Mouse (Mus musculus): Measurements from ENCODE around the gene Slco1c1. TPM values are rescaled to one million over a fixed set of nuclear protein-coding genes. Genes with fewer than 3 reads are reported as not detected.
A peak's percentile ranks its signal among the peaks of the same experiment; 100 is the strongest.

Gene Slco1c1
- polyA plus RNA-seq, 1 experiment from 2014 or later: 0.15 TPM

DNA sequence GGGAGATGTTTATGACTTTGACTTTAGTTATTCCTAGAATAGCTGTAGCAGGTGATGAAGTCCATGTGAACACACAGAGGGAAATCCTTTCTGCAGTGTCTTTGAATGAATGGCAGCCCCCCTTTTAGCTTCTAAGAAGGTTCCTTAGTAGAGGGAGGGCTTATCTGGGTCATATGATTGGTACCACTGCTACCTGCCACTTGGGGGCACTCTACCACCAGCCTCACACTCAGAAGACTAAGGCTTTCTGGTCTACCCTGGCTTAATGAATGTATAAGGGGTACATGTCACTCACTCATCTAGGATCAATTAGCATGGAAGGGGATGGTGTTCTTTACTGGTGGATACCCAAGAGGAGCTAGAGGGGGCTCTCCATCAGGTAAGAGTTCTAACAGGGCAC is 24.7 kb upstream of the Slco1c1 start:
- no peaks in the 10 kb centered on the region for H3K27me3 ChIP-seq (ENCODE audit: control insufficient read depth, insufficient read depth, low read length)
- H3K4me3 ChIP-seq (ENCODE audit: low read depth, low read length): no peak overlapping the region
- H3K4me1 ChIP-seq (ENCODE audit: control insufficient read depth, insufficient read depth, low read length): no peaks in the 10 kb centered on the region
- DNase-seq (ENCODE audit: low spot score) (no peak), ATAC-seq (replicated peaks; ENCODE audit: insufficient number of reproducible peaks, low FRiP score, low TSS enrichment, low read depth) (no peak)
- no peak overlapping the region for H3K4me2 ChIP-seq (ENCODE audit: low read depth, low read length)
- no peak overlapping the region for H3K27ac ChIP-seq (replicated peaks; ENCODE audit: low read depth, low read length)
- H3K9ac ChIP-seq (replicated peaks; ENCODE audit: low read length): no peak overlapping the region
- no peaks in the 10 kb centered on the region for H3K9me3 ChIP-seq (replicated peaks; ENCODE audit: control insufficient read depth, low read length)
- H3K36me3 ChIP-seq (replicated peaks; ENCODE audit: control insufficient read depth, insufficient read depth, low read depth, low read length): no peaks in the 10 kb centered on the region

- no peaks in the 10 kb centered on the region for H3K36me3 ChIP-seq (replicated peaks; ENCODE audit: control insufficient read depth, insufficient read depth, low read depth, low read length)
- no peaks in the 10 kb centered on the region for H3K4me1 ChIP-seq (ENCODE audit: control insufficient read depth, insufficient read depth, low read length)
- H3K9ac ChIP-seq (replicated peaks; ENCODE audit: low read length): no peak overlapping the region
- WGBS: 79% methylated on average over 3 of the region's 3 CpGs
- H3K27ac ChIP-seq (replicated peaks; ENCODE audit: low read depth, low read length): no peak overlapping the region
- no peak overlapping the region for H3K4me3 ChIP-seq (ENCODE audit: low read depth, low read length)
- H3K9me3 ChIP-seq (replicated peaks; ENCODE audit: control insufficient read depth, low read length): no peaks in the 10 kb centered on the region
- ATAC-seq (replicated peaks; ENCODE audit: insufficient number of reproducible peaks, low FRiP score, low TSS enrichment, low read depth) (no peak), DNase-seq (ENCODE audit: low spot score) (no peak)
- no peaks in the 10 kb centered on the region for H3K27me3 ChIP-seq (ENCODE audit: control insufficient read depth, insufficient read depth, low read length)
- no peak overlapping the region for H3K4me2 ChIP-seq (ENCODE audit: low read depth, low read length)
Measured at GRCm38 (mm10) chr6:141501171-141501570, 23.0 kb upstream of the Slco1c1 start.

- no peaks in the 10 kb centered on the region for H3K9me3 ChIP-seq (replicated peaks; ENCODE audit: control insufficient read depth, low read length)
Measured at GRCm38 (mm10) chr6:141522541-141522940, 1.6 kb upstream of the Slco1c1 start.

DNA sequence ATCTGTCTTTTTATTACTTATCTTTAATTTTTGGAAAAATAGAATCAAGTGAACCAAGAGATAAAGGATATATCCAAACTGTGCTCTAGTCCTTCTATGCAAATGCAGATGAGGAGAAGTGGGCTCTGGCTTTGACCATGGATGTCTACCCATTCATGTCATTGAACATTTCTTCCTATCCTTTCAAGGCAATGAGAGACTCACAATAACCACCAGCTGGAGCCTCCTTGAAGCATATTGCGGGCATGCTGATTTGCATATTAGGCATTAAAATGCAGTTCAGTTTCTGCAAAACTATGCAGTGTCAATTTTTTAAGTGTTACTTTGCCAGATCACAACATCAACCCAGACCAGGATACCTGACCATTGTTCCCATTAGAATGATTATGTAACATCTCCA is 1.6 kb downstream of the Slco1c1 start:
- no peak overlapping the region for H3K4me3 ChIP-seq (ENCODE audit: low read depth, low read length)
- H3K27ac ChIP-seq (replicated peaks; ENCODE audit: low read depth, low read length): no peak overlapping the region
- 88% methylated on average over 1 of the region's 1 CpGs for WGBS
- DNase-seq (ENCODE audit: low spot score) (no peak), ATAC-seq (replicated peaks; ENCODE audit: insufficient number of reproducible peaks, low FRiP score, low TSS enrichment, low read depth) (no peak)
- H3K36me3 ChIP-seq (replicated peaks; ENCODE audit: control insufficient read depth, insufficient read depth, low read depth, low read length): no peaks in the 10 kb centered on the region
- no peaks in the 10 kb centered on the region for H3K9me3 ChIP-seq (replicated peaks; ENCODE audit: control insufficient read depth, low read length)
- no peak overlapping the region for H3K4me2 ChIP-seq (ENCODE audit: low read depth, low read length)
- no peaks in the 10 kb centered on the region for H3K27me3 ChIP-seq (ENCODE audit: control insufficient read depth, insufficient read depth, low read length)
- H3K4me1 ChIP-seq (ENCODE audit: control insufficient read depth, insufficient read depth, low read length): no peaks in the 10 kb centered on the region
- H3K9ac ChIP-seq (replicated peaks; ENCODE audit: low read length): no peak overlapping the region

More at GRCm38 (mm10) chr6:141522541-141522940, 1.6 kb upstream of the Slco1c1 start:
- no peak for DNase-seq (ENCODE audit: low spot score)
- no peak overlapping the region for H3K4me2 ChIP-seq (ENCODE audit: low read depth, low read length)
- WGBS: 87% methylated on average over 2 of the region's 2 CpGs
- no peaks in the 10 kb centered on the region for H3K36me3 ChIP-seq (replicated peaks; ENCODE audit: control insufficient read depth, insufficient read depth, low read depth, low read length)
- ATAC-seq (replicated peaks; ENCODE audit: insufficient number of reproducible peaks, low FRiP score, low TSS enrichment, low read depth): no peak
- no peak overlapping the region for H3K9ac ChIP-seq (replicated peaks; ENCODE audit: low read length)
- no peak overlapping the region for H3K4me3 ChIP-seq (ENCODE audit: low read depth, low read length)
- H3K27ac ChIP-seq (replicated peaks; ENCODE audit: low read depth, low read length): no peak overlapping the region
- H3K27me3 ChIP-seq (ENCODE audit: control insufficient read depth, insufficient read depth, low read length): no peaks in the 10 kb centered on the region
- H3K4me1 ChIP-seq (ENCODE audit: control insufficient read depth, insufficient read depth, low read length): no peaks in the 10 kb centered on the region

DNA sequence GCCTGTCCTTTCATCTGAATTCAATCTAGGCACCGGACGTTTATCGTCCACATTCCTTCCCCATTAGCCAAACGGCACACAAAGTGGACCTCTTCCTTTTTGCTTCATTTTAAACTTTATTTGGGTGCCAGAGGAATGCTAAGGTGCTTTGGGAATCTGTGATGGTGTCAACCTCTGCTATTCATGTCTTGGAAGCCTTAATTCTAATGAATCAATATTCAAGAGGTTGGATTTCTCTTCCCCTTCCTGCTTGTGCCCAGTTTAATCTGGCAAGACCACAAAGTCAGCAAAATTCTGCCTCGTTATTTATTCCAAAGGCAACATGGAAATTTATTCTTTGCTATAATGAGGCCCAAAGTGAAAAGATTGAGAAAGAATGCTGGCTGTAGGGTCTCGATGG is 6.7 kb downstream of the Slco1c1 start:
- no peak overlapping the region for H3K27ac ChIP-seq (replicated peaks; ENCODE audit: low read depth, low read length)
- DNase-seq (ENCODE audit: low spot score) (no peak), ATAC-seq (replicated peaks; ENCODE audit: insufficient number of reproducible peaks, low FRiP score, low TSS enrichment, low read depth) (no peak)
- H3K4me2 ChIP-seq (ENCODE audit: low read depth, low read length): no peak overlapping the region
- no peaks in the 10 kb centered on the region for H3K36me3 ChIP-seq (replicated peaks; ENCODE audit: control insufficient read depth, insufficient read depth, low read depth, low read length)
- no peak overlapping the region for H3K4me3 ChIP-seq (ENCODE audit: low read depth, low read length)
- WGBS: 64% methylated on average over 6 of the region's 6 CpGs
- no peak overlapping the region for H3K9ac ChIP-seq (replicated peaks; ENCODE audit: low read length)
- no peaks in the 10 kb centered on the region for H3K4me1 ChIP-seq (ENCODE audit: control insufficient read depth, insufficient read depth, low read length)
- H3K27me3 ChIP-seq (ENCODE audit: control insufficient read depth, insufficient read depth, low read length): no peaks in the 10 kb centered on the region
- H3K9me3 ChIP-seq (replicated peaks; ENCODE audit: control insufficient read depth, low read length): no peaks in the 10 kb centered on the region

DNA sequence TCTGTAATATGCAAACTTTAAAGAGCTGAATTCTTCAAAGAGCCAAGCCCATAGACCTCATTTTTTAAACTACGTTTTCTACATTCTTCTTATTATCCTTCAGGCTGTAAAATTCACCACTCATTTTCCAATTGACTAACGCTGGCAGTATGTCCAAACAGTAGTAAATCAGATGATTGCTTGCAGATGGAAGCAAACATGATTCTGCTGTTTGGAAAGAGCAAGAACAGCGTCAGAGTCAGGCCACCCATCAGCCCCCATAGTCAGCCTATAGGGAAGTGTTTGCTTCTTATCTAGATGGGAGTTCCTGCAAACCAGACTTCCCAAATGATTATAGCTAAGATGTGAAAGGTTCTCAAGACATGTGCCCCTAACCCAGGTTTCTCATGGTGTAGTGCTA is 13.1 kb downstream of the Slco1c1 start:
- H3K27me3 ChIP-seq (ENCODE audit: control insufficient read depth, insufficient read depth, low read length): no peaks in the 10 kb centered on the region
- 31% methylated on average over 3 of the region's 3 CpGs for WGBS
- DNase-seq (ENCODE audit: low spot score): peak; percentile 76
- no peak overlapping the region for H3K4me2 ChIP-seq (ENCODE audit: low read depth, low read length)
- ATAC-seq (replicated peaks; ENCODE audit: insufficient number of reproducible peaks, low FRiP score, low TSS enrichment, low read depth): peak; percentile 73; the same call in 1 of the 2 replicates
- no peaks in the 10 kb centered on the region for H3K9me3 ChIP-seq (replicated peaks; ENCODE audit: control insufficient read depth, low read length)
- H3K27ac ChIP-seq (replicated peaks; ENCODE audit: low read depth, low read length): no peak overlapping the region
- no peaks in the 10 kb centered on the region for H3K4me1 ChIP-seq (ENCODE audit: control insufficient read depth, insufficient read depth, low read length)
- no peaks in the 10 kb centered on the region for H3K36me3 ChIP-seq (replicated peaks; ENCODE audit: control insufficient read depth, insufficient read depth, low read depth, low read length)
- H3K9ac ChIP-seq (replicated peaks; ENCODE audit: low read length): no peak overlapping the region
- H3K4me3 ChIP-seq (ENCODE audit: low read depth, low read length): no peak overlapping the region

- Histone ChIP-seq H3K4me2 (ENCODE audit: low read depth, low read length) (no peak overlapping the region), H3K9me3 (replicated peaks; ENCODE audit: control insufficient read depth, low read length) (no peaks in the 10 kb centered on the region), H3K27me3 (ENCODE audit: control insufficient read depth, insufficient read depth, low read length) (no peaks in the 10 kb centered on the region), H3K9ac (replicated peaks; ENCODE audit: low read length) (no peak overlapping the region), H3K4me3 (ENCODE audit: low read depth, low read length) (no peak overlapping the region), H3K27ac (replicated peaks; ENCODE audit: low read depth, low read length) (no peak overlapping the region), H3K36me3 (replicated peaks; ENCODE audit: control insufficient read depth, insufficient read depth, low read depth, low read length) (no peaks in the 10 kb centered on the region), H3K4me1 (ENCODE audit: control insufficient read depth, insufficient read depth, low read length) (no peaks in the 10 kb centered on the region)
- WGBS: 79% methylated on average over 1 of the region's 1 CpGs
- ATAC-seq (replicated peaks; ENCODE audit: insufficient number of reproducible peaks, low FRiP score, low TSS enrichment, low read depth) (no peak), DNase-seq (ENCODE audit: low spot score) (no peak)
Measured at GRCm38 (mm10) chr6:141541136-141541535, 17.0 kb downstream of the Slco1c1 start.

GRCm38 (mm10) chr6:141543344-141543743 is 19.2 kb downstream of the Slco1c1 start:
- ATAC-seq (replicated peaks; ENCODE audit: insufficient number of reproducible peaks, low FRiP score, low TSS enrichment, low read depth) (no peak), DNase-seq (ENCODE audit: low spot score) (peak; percentile 32)
- no peaks in the 10 kb centered on the region for H3K4me1 ChIP-seq (ENCODE audit: control insufficient read depth, insufficient read depth, low read length)
- 63% methylated on average over 7 of the region's 7 CpGs for WGBS
- H3K9ac ChIP-seq (replicated peaks; ENCODE audit: low read length): no peak overlapping the region
- H3K36me3 ChIP-seq (replicated peaks; ENCODE audit: control insufficient read depth, insufficient read depth, low read depth, low read length): no peaks in the 10 kb centered on the region
- no peak overlapping the region for H3K27ac ChIP-seq (replicated peaks; ENCODE audit: low read depth, low read length)
- no peaks in the 10 kb centered on the region for H3K9me3 ChIP-seq (replicated peaks; ENCODE audit: control insufficient read depth, low read length)
- H3K4me2 ChIP-seq (ENCODE audit: low read depth, low read length): no peak overlapping the region
- H3K4me3 ChIP-seq (ENCODE audit: low read depth, low read length): no peak overlapping the region
- no peaks in the 10 kb centered on the region for H3K27me3 ChIP-seq (ENCODE audit: control insufficient read depth, insufficient read depth, low read length)

Measured in embryonic facial prominence, embryonic 11.5 days (tissue).